Mouse (Mus musculus) left cerebral cortex, adult 8-10 months (tissue): ENCODE measurements around the gene Ubxn10. TPM values are rescaled to one million over a fixed set of nuclear protein-coding genes. Genes with fewer than 3 reads are reported as not detected.

ENCODE experiments used
- DNase-seq, 2 experiments: peaks; one replicate each; pipeline ENCODE4 v3.0.0; 2022; ENCODE audit warnings: low spot score in 2 of 2
- total RNA-seq, 4 experiments: library from RNA; stranded (reverse); gene quantifications; 2 replicates each; pipeline ENCODE4 v1.2.4; 2022

Gene Ubxn10
- total RNA-seq, 4 experiments from 2014 or later: 1.2 to 2.4 (median 1.5) TPM

DNA sequence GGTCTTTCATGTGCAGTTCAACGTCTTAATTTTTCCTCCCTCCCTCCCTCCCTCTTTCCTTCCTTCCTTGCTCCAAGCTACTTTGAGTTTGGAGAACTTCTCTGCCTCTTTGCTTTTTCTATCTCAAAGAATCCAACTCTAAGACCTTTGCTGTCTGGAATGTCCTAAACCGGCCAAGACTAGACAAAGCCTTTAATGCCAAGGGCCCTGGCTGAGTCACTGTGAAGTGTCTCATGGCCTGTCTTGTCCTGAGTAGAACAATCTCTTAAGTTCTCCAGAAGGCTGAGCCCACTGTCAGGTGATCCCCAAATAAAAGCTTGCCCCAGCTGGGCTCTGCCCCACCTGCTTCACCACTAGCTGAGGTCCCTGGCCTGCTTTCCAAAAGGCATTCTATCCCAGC is 34.9 kb downstream of the Ubxn10 start:
- DNase-seq: no peak

- no peak for DNase-seq
Observed at GRCm38 (mm10) chr4:138701111-138701510, 35.9 kb downstream of the Ubxn10 start.

- no peak for DNase-seq
Observed at GRCm38 (mm10) chr4:138700184-138700982, 36.6 kb downstream of the Ubxn10 start.

GRCm38 (mm10) chr4:138698296-138698695 is 38.7 kb downstream of the Ubxn10 start:
- DNase-seq: no peak

DNA sequence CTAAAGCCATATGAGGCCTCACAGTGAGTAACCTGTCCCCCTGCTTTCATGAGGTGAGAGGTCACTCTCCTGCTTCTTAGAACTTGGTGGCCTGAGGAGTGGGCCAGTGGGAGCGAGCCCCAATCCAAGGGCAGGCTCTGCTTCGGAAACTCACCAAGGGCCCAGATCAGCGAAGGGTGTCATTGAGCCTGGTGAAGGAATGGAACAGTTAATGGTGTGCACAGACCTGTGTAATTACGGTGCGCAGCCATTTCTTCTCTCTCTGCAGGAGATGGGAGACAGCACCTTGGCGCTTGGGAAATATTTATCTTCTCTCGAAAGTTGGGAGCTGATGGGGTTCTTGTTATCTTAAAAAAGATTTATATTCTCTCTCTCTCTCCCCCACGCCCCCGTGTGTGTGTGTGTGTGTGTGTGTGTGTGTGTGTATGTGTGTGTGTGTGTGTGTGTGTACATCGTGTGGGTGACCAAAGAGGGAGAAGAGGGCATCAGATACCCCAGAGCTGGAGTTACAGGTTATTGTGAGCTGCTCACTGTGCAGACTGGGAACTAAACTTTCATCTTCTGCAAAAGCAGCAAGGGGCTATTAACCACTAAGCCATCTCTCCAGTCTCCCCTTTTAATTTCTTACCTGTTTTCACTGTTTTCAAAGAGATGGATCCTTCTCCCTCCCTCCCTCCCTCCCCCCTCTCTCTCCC is 39.7 kb downstream of the Ubxn10 start:
- no peak for DNase-seq

GRCm38 (mm10) chr4:138696720-138697119 is 40.2 kb downstream of the Ubxn10 start:
- DNase-seq: no peak

- DNase-seq: no peak
Observed at GRCm38 (mm10) chr4:138693043-138693692, 43.8 kb downstream of the Ubxn10 start.

GRCm38 (mm10) chr4:138691443-138692181 is 45.4 kb downstream of the Ubxn10 start:
- DNase-seq: peak in 1 of 2 experiments; percentile 86

DNA sequence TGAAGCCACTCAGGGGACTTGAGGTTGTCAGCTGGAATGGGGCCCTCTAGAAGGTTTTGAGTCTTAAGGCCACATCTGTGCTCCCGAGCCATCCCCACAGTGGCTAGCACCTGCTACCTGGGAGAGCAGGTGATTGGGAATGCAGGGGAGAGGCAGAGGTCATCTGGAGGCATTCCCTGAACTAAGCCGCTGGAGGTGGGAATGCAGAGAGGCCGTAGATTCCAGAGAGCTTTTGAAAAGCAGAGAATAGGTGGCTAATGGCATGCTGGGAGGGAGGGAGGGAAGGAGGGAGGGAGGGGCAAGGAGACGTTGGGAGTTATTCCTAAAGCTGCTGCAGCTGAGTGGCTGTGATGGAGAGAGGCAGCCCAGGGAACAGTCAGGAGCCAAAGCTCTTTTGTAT is 46.4 kb downstream of the Ubxn10 start:
- DNase-seq: no peak

DNA sequence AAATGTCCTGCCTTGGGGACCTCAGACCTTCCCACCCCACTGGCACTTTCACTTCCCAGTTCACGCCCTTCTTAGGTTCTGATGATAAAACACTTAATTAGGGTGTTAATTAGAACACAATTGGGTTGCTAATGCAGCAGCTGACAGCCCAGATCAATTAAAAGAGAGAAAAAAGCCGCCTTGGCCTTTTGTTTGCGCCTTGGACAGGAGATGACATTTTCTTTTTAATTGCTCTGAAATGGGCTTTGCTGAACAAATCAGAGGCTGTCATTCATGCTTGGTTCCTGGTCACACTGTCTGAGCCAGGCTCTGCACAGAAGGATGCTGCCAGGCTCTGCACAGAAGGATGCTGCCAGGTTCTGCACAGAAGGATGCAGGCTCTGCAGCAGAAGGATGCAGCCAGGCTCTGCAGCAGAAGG is 47.9 kb downstream of the Ubxn10 start:
- no peak for DNase-seq

DNA sequence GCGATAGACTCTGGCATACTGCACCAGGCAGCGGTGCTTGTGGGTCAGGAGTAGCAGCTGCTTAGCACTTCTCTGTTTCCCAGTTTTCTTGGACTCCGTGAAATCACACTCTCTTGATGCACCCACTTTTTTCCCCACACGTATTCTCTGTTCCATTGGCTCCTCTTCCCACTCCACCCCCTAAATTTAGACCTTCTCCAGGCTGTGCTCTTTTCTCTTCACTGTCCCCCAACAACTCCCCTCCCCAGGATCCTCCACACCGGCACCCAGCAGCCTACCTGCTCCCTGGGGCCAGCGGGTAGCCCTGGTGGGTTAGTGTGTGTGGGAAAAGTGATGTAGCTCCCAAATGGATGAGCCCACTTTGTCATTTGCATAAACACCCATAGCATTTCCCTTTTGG is 51.2 kb downstream of the Ubxn10 start:
- peak in 1 of 2 experiments; percentile 76 for DNase-seq

GRCm38 (mm10) chr4:138682760-138683159 is 54.2 kb downstream of the Ubxn10 start:
- no peak for DNase-seq

- no peak for DNase-seq
Observed at GRCm38 (mm10) chr4:138680124-138680523, 56.8 kb downstream of the Ubxn10 start.

DNA sequence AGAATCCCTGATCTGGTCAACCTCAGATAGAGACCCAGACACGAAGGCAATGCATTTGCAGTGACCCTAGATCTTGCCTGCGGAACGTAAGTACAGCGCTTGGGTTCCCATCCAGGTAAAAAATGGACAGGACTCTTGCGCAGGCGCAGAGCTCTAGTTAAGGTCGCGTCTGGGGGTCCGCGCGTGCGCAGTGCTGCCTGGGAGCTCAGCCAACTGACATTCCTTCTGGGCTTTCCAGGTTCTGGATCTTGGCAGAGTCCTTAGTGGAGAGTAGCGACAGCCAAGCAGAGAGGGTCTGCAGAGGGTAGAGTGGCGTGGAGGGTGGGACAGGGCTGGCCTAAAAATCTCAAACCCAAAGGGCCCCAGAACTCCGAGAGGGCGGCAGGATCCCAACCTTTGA is 59.4 kb downstream of the Ubxn10 start:
- peak; percentile 54 to 63 for DNase-seq

- no peak for DNase-seq
Observed at GRCm38 (mm10) chr4:138676480-138676879, 60.5 kb downstream of the Ubxn10 start.

- no peak for DNase-seq
Observed at GRCm38 (mm10) chr4:138672160-138672559, 64.8 kb downstream of the Ubxn10 start.

DNA sequence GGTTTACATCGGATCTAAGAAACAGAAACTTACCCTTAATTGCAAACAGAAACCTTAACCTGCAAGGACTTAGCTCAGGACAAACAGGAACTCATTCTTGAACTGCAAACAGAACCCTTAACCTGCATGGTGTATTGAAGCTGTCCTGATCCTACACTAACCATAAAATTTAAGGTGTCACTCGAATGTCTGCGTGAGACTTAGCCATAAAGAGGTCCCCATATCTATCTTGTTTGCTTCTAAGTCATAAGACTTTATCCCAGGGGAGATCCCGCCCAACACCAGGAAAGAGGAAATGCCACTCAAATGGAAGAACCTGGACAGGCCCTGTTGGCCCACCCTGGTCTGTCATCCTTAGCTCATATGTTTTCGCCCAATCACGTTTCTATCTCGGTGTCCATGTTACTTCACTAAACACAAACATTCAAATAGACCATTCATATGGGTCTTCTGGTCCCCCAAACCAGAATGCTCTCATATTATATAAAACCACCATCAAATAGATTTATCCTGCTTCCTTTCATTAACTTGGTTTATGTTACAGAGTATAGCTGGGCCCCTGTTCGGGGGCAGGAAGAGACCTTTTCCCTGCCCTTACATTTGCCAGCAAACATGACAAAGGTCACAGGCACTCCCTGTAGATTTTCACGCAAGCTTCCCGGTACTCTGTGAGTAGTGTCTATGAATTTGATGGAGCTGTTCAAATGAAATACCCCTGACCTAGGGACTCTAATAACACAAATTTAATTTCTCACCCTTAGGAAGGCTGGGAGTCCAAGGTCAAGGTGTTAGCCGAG is 66.7 kb downstream of the Ubxn10 start:
- DNase-seq: no peak

- DNase-seq: no peak
Observed at GRCm38 (mm10) chr4:138666521-138666920, 70.4 kb downstream of the Ubxn10 start.

DNA sequence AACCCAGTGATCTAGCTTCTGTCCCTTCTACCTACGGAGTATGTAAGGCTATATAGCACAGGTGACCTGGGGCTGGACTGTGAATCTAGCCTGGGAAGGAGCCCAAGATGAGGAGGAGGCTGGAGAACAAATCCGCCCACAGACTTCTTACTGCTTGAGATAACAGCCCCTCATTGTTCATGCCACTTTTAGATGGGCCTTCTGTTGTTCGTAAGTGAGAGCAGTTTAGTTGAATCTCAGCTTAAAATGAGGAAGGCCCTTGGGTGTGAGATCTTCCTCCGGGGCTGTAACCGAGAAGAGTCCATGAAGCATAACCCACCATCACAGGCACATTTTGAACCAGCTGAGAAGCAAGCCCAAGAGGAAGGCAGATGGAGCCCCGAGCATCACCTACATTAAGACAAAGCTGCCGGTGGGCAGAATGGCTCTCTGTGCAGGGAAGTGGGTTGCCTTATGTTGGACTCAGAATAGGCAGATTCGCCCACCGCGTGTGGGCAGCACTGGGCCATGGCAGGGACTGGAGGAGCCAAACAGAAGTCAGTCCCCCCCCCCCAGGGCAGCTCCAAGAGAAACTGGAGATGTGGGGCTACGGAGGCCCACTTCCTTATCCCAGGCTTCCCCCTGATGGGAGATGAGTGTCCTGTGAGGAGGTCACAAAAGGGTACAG is 76.9 kb downstream of the Ubxn10 start:
- peak in 1 of 2 experiments; percentile 81 for DNase-seq
